9 mouse cellular contexts compared by ENCODE assay signal in the genomic region with DNA sequence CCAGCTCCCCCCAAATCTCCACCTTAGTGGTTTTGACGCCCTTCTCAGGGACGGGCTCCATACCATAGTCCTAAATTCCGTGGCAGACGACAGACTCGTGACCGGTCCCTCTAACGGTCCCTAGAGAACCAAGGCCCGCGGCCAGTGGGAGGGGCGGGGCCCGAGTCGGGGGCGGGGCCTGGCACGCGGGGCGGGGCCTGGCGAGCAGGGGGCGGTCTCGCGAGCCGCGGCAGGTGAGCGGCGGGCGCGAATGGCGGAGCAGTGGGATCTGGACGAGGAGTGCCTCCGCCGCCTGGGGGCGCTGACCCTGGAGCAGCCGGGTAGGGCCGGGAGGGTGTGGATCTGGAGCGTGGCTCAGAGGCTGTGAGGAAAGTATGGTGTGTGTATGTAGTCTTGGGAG. TPM values are rescaled to one million over a fixed set of nuclear protein-coding genes. Genes with fewer than 3 reads are reported as not detected.
DNase-seq lines count a peak whose midpoint lies in the region; ATAC-seq and TF ChIP-seq lines count a peak whose summit lies in the region.
"Had no signal": no experiment of that assay in that cellular context is flagged by ENCODE, and none has a peak within 500 bp of the region (broad histone marks: within the 10 kb centered on the region; RNA-seq: fewer than 3 reads in every experiment).

A gene (minus strand): TSS at position 112 of the 400 bp plus-strand sequence.
A gene (plus strand): TSS at position 181 of the 400 bp plus-strand sequence.

- no peaks in the 10 kb centered on the region for H3K9me3 ChIP-seq in hindbrain, postnatal 0 days (ENCODE audit: low read length)
- 0 out of 2 replicates have a peak, but pooled peaks cover 4% of the 10 kb centered on the region for H3K9me3 ChIP-seq in liver, embryonic 12.5 days (replicated peaks)

- DNase-seq in heart, adult 18-20 months = peak; percentile 59 to 75
- no peak for DNase-seq in heart, postnatal 25 days (ENCODE audit: low spot score)
- DNase-seq in cerebellum, postnatal 10 days = peak; percentile 81 to 82
- DNase-seq in gastrocnemius, adult 2 months = peak; percentile 80
- DNase-seq in hindbrain, postnatal 0 days (ENCODE audit: low spot score) = peak; percentile 53
- DNase-seq in natural killer cell, adult 2 months (ENCODE audit: low spot score in 2 of 2) = peak; percentile 11 to 41
- peak; percentile 30 to 54 for DNase-seq in thymus, postnatal 36 days

- H3K9ac ChIP-seq in hindbrain, postnatal 0 days (replicated peaks; ENCODE audit: low read length) = 0 out of 2 replicates have a peak within 1 kb of the TSS, but pooled peaks have one; percentile 17
- no peak within 1 kb of the TSS for H3K9ac ChIP-seq in liver, embryonic 12.5 days

- peak; percentile 74 for TF ChIP-seq CTCF in gastrocnemius, adult 2 months (IDR thresholded peaks at IDR 0.05)
- TF ChIP-seq CTCF in hindbrain, postnatal 0 days (IDR thresholded peaks at IDR 0.05; ENCODE audit: low read depth) = peak; percentile 50

- peak; percentile 87 for ATAC-seq in hindbrain, postnatal 0 days
- peak; percentile 80 for ATAC-seq in liver, embryonic 12.5 days

- peak within 1 kb of the TSS; percentile 61 for H3K4me2 ChIP-seq in hindbrain, postnatal 0 days (ENCODE audit: low read depth, low read length)
- H3K4me2 ChIP-seq in liver, embryonic 12.5 days = peak within 1 kb of the TSS; percentile 65

- H3K36me3 ChIP-seq in hindbrain, postnatal 0 days (ENCODE audit: insufficient read depth, low read length) = no peaks in the 10 kb centered on the region
- H3K36me3 ChIP-seq in liver, embryonic 12.5 days = no peaks in the 10 kb centered on the region

- H3K27me3 ChIP-seq in hindbrain, postnatal 0 days (ENCODE audit: insufficient read depth, low read length) = peaks cover 3% of the 10 kb centered on the region; the same call in 1 of the 2 replicates
- peaks cover 56% of the 10 kb centered on the region for H3K27me3 ChIP-seq in liver, embryonic 12.5 days (replicated peaks)

- under 1% methylated on average over 34 of the region's 34 CpGs for WGBS in hindbrain, postnatal 0 days
- WGBS in liver, embryonic 12.5 days (ENCODE audit: insufficient replicate concordance) = 2% methylated on average over 32 of the region's 34 CpGs

- H3K4me1 ChIP-seq in hindbrain, postnatal 0 days (ENCODE audit: insufficient read depth, low read length) = peaks cover 6% of the 10 kb centered on the region
- peaks cover 10% of the 10 kb centered on the region for H3K4me1 ChIP-seq in liver, embryonic 12.5 days

- intact Hi-C loops in heart, postnatal 25 days (cut with DNase I) = loop anchor here (2.0 kb wide), 1 partner anchor 63 kb away; no protein-coding TSS in a partner anchor
- intact Hi-C loops in gastrocnemius, adult 2 months (cut with DNase I) = loop anchor here (5.0 kb wide), 1 partner anchor 39 kb away; no protein-coding TSS in a partner anchor

- H3K4me3 ChIP-seq in gastrocnemius, adult 2 months = peak within 1 kb of the TSS; percentile 66
- H3K4me3 ChIP-seq in hindbrain, postnatal 0 days (ENCODE audit: low read length) = peak within 1 kb of the TSS; percentile 37
- peak within 1 kb of the TSS; percentile 36 for H3K4me3 ChIP-seq in liver, embryonic 12.5 days
- H3K4me3 ChIP-seq: myocyte had no signal

- peak within 1 kb of the TSS; percentile 25; the same call in 1 of the 2 replicates for H3K27ac ChIP-seq in gastrocnemius, adult 2 months
- H3K27ac ChIP-seq in hindbrain, postnatal 0 days = no peak within 1 kb of the TSS
- H3K27ac ChIP-seq in liver, embryonic 12.5 days = no peak within 1 kb of the TSS

RNA-seq across cellular contexts. Expression of the first gene that starts in this region (rescaled TPM):
- total RNA-seq in heart, adult 18-20 months (2021) = not detected
- total RNA-seq in heart, postnatal 25 days (2021) = under 1 TPM in 1 of 2 experiments, not detected in 1; 0.44 TPM
- under 1 TPM in 1 of 2 experiments, not detected in 1; 0.23 TPM for total RNA-seq in gastrocnemius, adult 2 months (2021)
- 0.11 and 0.16 TPM in 2 replicates for total RNA-seq in hindbrain, postnatal 0 days (2014; rRNA removed)
- polyA plus RNA-seq in hindbrain, postnatal 0 days (2015; fragmentation: Nextera tagmentation; extraction: Ambion mirVana) = 0.09 and 0.15 TPM in 2 replicates
- not detected in 2 replicates for polyA plus RNA-seq in liver, embryonic 12.5 days (2016; fragmentation: Nextera tagmentation; extraction: Ambion mirVana)
- polyA plus RNA-seq: myocyte had no signal

RNA-seq across cellular contexts. Expression of the second gene that starts in this region (rescaled TPM):
- under 1 TPM; 0.27 to 0.64 TPM for total RNA-seq in heart, adult 18-20 months (2021)
- total RNA-seq in heart, postnatal 25 days (2021) = under 1 TPM; 0.42 to 0.73 TPM
- total RNA-seq in gastrocnemius, adult 2 months (2021) = under 1 TPM; 0.64 to 0.73 TPM
- 0.68 and 1.7 TPM in 2 replicates for total RNA-seq in hindbrain, postnatal 0 days (2014; rRNA removed)
- 0.50 and 0.66 TPM in 2 replicates for polyA plus RNA-seq in hindbrain, postnatal 0 days (2015; fragmentation: Nextera tagmentation; extraction: Ambion mirVana)
- polyA plus RNA-seq in liver, embryonic 12.5 days (2016; fragmentation: Nextera tagmentation; extraction: Ambion mirVana) = 0.07 and 0.18 TPM in 2 replicates
- polyA plus RNA-seq: myocyte had no signal

Comparison
In these comparisons a context has a peak if more than half of its experiments do, and no peak if none do; other contexts are left out.
1. Peak in DNase-seq in heart, adult 18-20 months; RNA of the genes that start here not detected or under 1 TPM.
2. Peak in DNase-seq, H3K4me3 ChIP-seq and H3K27ac ChIP-seq in gastrocnemius, adult 2 months; RNA of the genes that start here not detected or under 1 TPM.
3. Peak in ATAC-seq, H3K4me3 ChIP-seq and H3K4me2 ChIP-seq in liver, embryonic 12.5 days; RNA of the genes that start here not detected or under 1 TPM.